In the genomic region with DNA sequence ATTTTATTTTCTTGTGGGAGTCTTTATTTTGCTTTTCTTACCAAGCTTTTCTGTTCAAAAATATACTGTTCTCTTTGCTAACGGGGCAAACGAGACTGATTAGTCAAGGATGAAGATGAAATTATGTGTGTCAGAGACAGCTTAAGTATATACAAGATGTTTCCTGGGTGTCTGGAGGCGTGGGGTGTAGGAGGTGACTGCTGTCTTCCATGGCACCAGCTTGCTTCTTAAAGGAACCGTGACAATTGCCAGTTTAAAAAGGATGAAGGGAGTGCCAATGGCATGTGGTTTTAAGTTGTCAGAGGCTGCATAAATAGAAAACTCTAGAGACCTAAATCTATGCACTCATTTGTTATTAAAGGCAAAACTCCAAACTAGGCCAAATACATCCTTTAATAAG, we compare ENCODE assay signal across 17 mouse cellular contexts.
DNase-seq lines count a peak whose midpoint lies in the region; ATAC-seq and TF ChIP-seq lines count a peak whose summit lies in the region.
"Had no signal": no experiment of that assay in that cellular context is flagged by ENCODE, and none has a peak within 500 bp of the region (broad histone marks: within the 10 kb centered on the region; RNA-seq: fewer than 3 reads in every experiment).

No protein-coding gene starts in this region.

- H3K9me3 ChIP-seq in hindbrain, postnatal 0 days (ENCODE audit: low read length), result no peaks in the 10 kb centered on the region
- H3K9me3 ChIP-seq: hindbrain, embryonic 10.5 days; liver, embryonic 15.5 days had no signal

- no peak for TF ChIP-seq CTCF in hindbrain, postnatal 0 days (IDR thresholded peaks at IDR 0.05; ENCODE audit: low read depth)
- no peak for TF ChIP-seq CTCF in cerebellum, adult 2 months (IDR thresholded peaks at IDR 0.05; ENCODE audit: borderline replicate concordance, insufficient read depth, low read depth, low read length)

- no peak overlapping the region for H3K27ac ChIP-seq in hindbrain, postnatal 0 days
- H3K27ac ChIP-seq in cerebellum, adult 2 months (ENCODE audit: insufficient read depth, low read length), result no peak overlapping the region
- H3K27ac ChIP-seq: hindbrain, embryonic 10.5 days; liver, embryonic 15.5 days had no signal

- no peak overlapping the region for H3K4me3 ChIP-seq in hindbrain, postnatal 0 days (ENCODE audit: low read length)
- no peak overlapping the region for H3K4me3 ChIP-seq in cerebellum, adult 2 months (replicated peaks; ENCODE audit: insufficient read depth, low read depth, low read length)
- H3K4me3 ChIP-seq: hindbrain, embryonic 10.5 days; liver, embryonic 15.5 days had no signal

- H3K4me2 ChIP-seq in hindbrain, postnatal 0 days (ENCODE audit: low read depth, low read length), result no peak overlapping the region
- H3K4me2 ChIP-seq: liver, embryonic 15.5 days had no signal

- TF ChIP-seq POLR2A in cerebellum, adult 2 months (IDR thresholded peaks at IDR 0.05; ENCODE audit: borderline replicate concordance, insufficient read depth, low read length), result no peak

- ATAC-seq in hindbrain, postnatal 0 days, result no peak
- ATAC-seq: lung, postnatal 0 days had no signal

- H3K36me3 ChIP-seq in hindbrain, postnatal 0 days (ENCODE audit: insufficient read depth, low read length), result no peaks in the 10 kb centered on the region; the same call in 1 of the 2 replicates
- H3K36me3 ChIP-seq: hindbrain, embryonic 10.5 days; liver, embryonic 15.5 days had no signal

- no peaks in the 10 kb centered on the region for H3K27me3 ChIP-seq in hindbrain, postnatal 0 days (ENCODE audit: insufficient read depth, low read length)
- H3K27me3 ChIP-seq in cerebellum, adult 2 months (ENCODE audit: control insufficient read depth, insufficient read depth, low read length), result no peaks in the 10 kb centered on the region
- H3K27me3 ChIP-seq: liver, embryonic 15.5 days had no signal

- WGBS in hindbrain, postnatal 0 days, result 40% methylated on average over 4 of the region's 4 CpGs
- 37% methylated on average over 4 of the region's 4 CpGs for WGBS in cerebellum, adult 2 months

- no peak overlapping the region for H3K9ac ChIP-seq in hindbrain, postnatal 0 days (replicated peaks; ENCODE audit: low read length)
- H3K9ac ChIP-seq: liver, embryonic 15.5 days had no signal

- intact Hi-C loops in left cerebral cortex, postnatal 4 days (cut with DNase I), result no loop called here
- intact Hi-C loops in left cerebral cortex, postnatal 10 days (cut with DNase I), result no loop called here

- H3K4me1 ChIP-seq in hindbrain, postnatal 0 days (ENCODE audit: insufficient read depth, low read length), result no peaks in the 10 kb centered on the region
- H3K4me1 ChIP-seq in cerebellum, adult 2 months (ENCODE audit: control insufficient read depth, insufficient read depth, low read length), result no peaks in the 10 kb centered on the region
- H3K4me1 ChIP-seq: hindbrain, embryonic 10.5 days; liver, embryonic 15.5 days had no signal

- peak; percentile 85 for DNase-seq in left cerebral cortex, adult 11 months (ENCODE audit: low spot score)
- no peak for DNase-seq in left cerebral cortex, postnatal 4 days
- peak; percentile 51 to 65 for DNase-seq in frontal cortex, postnatal 14 days (ENCODE audit: low spot score in 2 of 2)
- peak; percentile 28 to 71 for DNase-seq in left cerebral cortex, postnatal 10 days (ENCODE audit: extremely low spot score in 1 of 2, low spot score in 2 of 2)
- DNase-seq in right cerebral cortex, postnatal 36 days (ENCODE audit: low spot score in 2 of 2), result peak; percentile 75 to 89
- DNase-seq in embryo, embryonic 10 days (ENCODE audit: low spot score), result no peak
- no peak for DNase-seq in hindbrain, postnatal 0 days (ENCODE audit: low spot score)
- DNase-seq in cerebellum, adult 2 months, result no peak
- DNase-seq: adrenal gland, postnatal 10 days; cerebellum, adult 11-12 months; gastrocnemius, postnatal 10 days; kidney, adult 2 months; kidney, postnatal 36 days; midbrain, embryonic 14.5 days had no signal

Comparison
In these comparisons a context has a peak if more than half of its experiments do, and no peak if none do; other contexts are left out.
1. DNase-seq: peak in left cerebral cortex, adult 11 months (single experiment), frontal cortex, postnatal 14 days (2 of 2), left cerebral cortex, postnatal 10 days (2 of 2) and right cerebral cortex, postnatal 36 days (2 of 2); none in left cerebral cortex, postnatal 4 days (single experiment), embryo, embryonic 10 days (single experiment), hindbrain, postnatal 0 days (single experiment) and cerebellum, adult 2 months (0 of 2).